Comparison of ENCODE assay signal across 23 mouse cellular contexts in genomic region chr1:152026762-152027161, GRCm38 (mm10).
DNase-seq lines count a peak whose midpoint lies in the region; TF ChIP-seq lines count a peak whose summit lies in the region.
"Had no signal": no experiment of that assay in that cellular context is flagged by ENCODE, and none has a peak within 500 bp of the region (broad histone marks: within the 10 kb centered on the region; RNA-seq: fewer than 3 reads in every experiment).

No protein-coding gene starts in this region.

- H3K36me3 ChIP-seq in kidney, adult 2 months (ENCODE audit: control insufficient read depth, insufficient read depth, low read length): no peaks in the 10 kb centered on the region
- H3K36me3 ChIP-seq: intestine, embryonic 15.5 days; midbrain, embryonic 13.5 days had no signal

- no peak for TF ChIP-seq POLR2A in kidney, adult 2 months (IDR thresholded peaks at IDR 0.05; ENCODE audit: low read depth, low read length)

- no peaks in the 10 kb centered on the region for H3K27me3 ChIP-seq in kidney, adult 2 months (replicated peaks; ENCODE audit: control insufficient read depth, insufficient read depth, low read length)
- H3K27me3 ChIP-seq: embryonic facial prominence, embryonic 12.5 days; heart, embryonic 12.5 days; intestine, embryonic 15.5 days; midbrain, embryonic 13.5 days had no signal

- intact Hi-C loops in gastrocnemius, adult 2 months (cut with DNase I): no loop called here

- peak; percentile 19 to 34 for DNase-seq in layer of hippocampus, adult 2 months (ENCODE audit: low spot score in 2 of 2)
- DNase-seq in layer of hippocampus, adult 8-10 months (ENCODE audit: low spot score in 2 of 2): no peak
- DNase-seq in cerebellum, adult 18-20 months: peak; percentile 57 to 74
- DNase-seq in cerebellum, postnatal 10 days: peak; percentile 23 to 37
- no peak for DNase-seq in right cerebral cortex, postnatal 4 days
- DNase-seq in kidney, adult 2 months: no peak
- no peak for DNase-seq in gastrocnemius, adult 2 months
- DNase-seq: adrenal gland, adult 8-10 months; gastrocnemius, postnatal 25 days; heart, adult 18-20 months; heart, postnatal 10 days; kidney, adult 9 months; kidney, postnatal 14 days; lung, embryonic 14.5 days; right cerebral cortex, postnatal 14 days; spleen, adult 18-20 months had no signal

- H3K27ac ChIP-seq in layer of hippocampus, adult 2 months: no peak overlapping the region
- H3K27ac ChIP-seq in kidney, adult 2 months (ENCODE audit: insufficient read depth, low read depth, low read length): no peak overlapping the region
- no peak overlapping the region for H3K27ac ChIP-seq in gastrocnemius, adult 2 months
- H3K27ac ChIP-seq: embryonic facial prominence, embryonic 12.5 days; hindbrain, embryonic 10.5 days; intestine, embryonic 15.5 days; liver, embryonic 14.5 days; midbrain, embryonic 13.5 days had no signal

- 94% methylated on average over 4 of the region's 4 CpGs for WGBS in kidney, adult 2 months

- no peak overlapping the region for H3K4me3 ChIP-seq in layer of hippocampus, adult 2 months
- no peak overlapping the region for H3K4me3 ChIP-seq in kidney, adult 2 months (ENCODE audit: insufficient read depth, low read depth, low read length)
- no peak overlapping the region for H3K4me3 ChIP-seq in gastrocnemius, adult 2 months
- H3K4me3 ChIP-seq: embryonic facial prominence, embryonic 12.5 days; erythroblast, embryonic 14.5 days; heart, embryonic 12.5 days; hindbrain, embryonic 10.5 days; intestine, embryonic 15.5 days; midbrain, embryonic 13.5 days had no signal

- H3K4me1 ChIP-seq in kidney, adult 2 months (ENCODE audit: control insufficient read depth, insufficient read depth, low read length): no peaks in the 10 kb centered on the region
- H3K4me1 ChIP-seq: embryonic facial prominence, embryonic 12.5 days had no signal

- no peak; the same call in 1 of the 2 replicates for TF ChIP-seq CTCF in layer of hippocampus, adult 2 months (conservative IDR thresholded peaks at IDR 0.05)
- TF ChIP-seq CTCF in kidney, adult 2 months (conservative IDR thresholded peaks at IDR 0.05; ENCODE audit: insufficient read depth, insufficient read length, low read depth, low read length): no peak
- no peak for TF ChIP-seq CTCF in gastrocnemius, adult 2 months (IDR thresholded peaks at IDR 0.05)

Comparison
In these comparisons a context has a peak if more than half of its experiments do, and no peak if none do; other contexts are left out.
1. DNase-seq: peak in layer of hippocampus, adult 2 months (2 of 2), cerebellum, adult 18-20 months (2 of 2) and cerebellum, postnatal 10 days (2 of 2); none in layer of hippocampus, adult 8-10 months (0 of 2), right cerebral cortex, postnatal 4 days (single experiment), kidney, adult 2 months (single experiment) and gastrocnemius, adult 2 months (single experiment).